Mouse (Mus musculus): Measurements from ENCODE around the gene Dedd.
"Not testable (repeated sequence)": the region's sequence is repeated elsewhere in the genome, so short reads cannot be mapped to it uniquely, and the experiment has no call there.

Dedd gene

GRCm38 (mm10) chr1:171328839-171329432, at the start of gene Dedd:
Gene Dedd (plus strand): TSS chr1:171329145.
- DNase-seq (ENCODE audit: low spot score): peak; percentile 95

GRCm38 (mm10) chr1:171279721-171280120, 49.2 kb upstream of the Dedd start:
- no peak for DNase-seq (ENCODE audit: low spot score)

DNA sequence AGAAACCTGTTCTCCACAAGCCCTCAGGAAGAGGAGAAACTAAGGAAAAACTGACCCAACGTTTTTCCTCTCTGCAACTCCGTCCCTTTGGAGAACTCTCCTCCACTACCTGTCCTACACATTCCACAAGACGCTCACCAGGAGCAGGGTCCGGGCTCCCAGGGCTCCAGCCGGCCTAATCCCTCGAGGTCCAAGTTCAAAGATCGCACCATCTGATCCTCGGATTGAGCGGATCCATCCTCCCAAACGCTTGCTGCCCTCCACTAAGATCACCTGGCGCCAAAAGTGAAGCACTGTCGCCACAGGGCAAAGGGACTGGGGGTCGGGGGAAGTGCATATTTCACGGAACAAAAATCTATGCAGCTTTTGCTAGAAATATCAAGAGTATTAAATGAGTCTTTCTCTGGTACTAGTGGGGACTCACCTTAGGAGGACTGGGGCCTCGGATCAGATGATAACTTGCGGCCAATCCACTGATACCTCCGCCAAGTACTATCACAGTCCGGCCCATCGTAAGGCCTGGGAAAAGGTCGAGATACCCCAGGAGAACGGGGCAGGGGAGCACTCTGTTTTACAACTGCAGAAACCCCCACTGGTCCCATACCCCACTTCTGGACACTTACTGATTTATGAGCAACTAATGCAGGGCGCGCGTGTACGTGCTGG, 48.6 kb upstream of the Dedd start:
- no peak for DNase-seq (ENCODE audit: low spot score)

GRCm38 (mm10) chr1:171280916-171281527, 47.9 kb upstream of the Dedd start, which contains the start of gene Ppox:
Gene Ppox (minus strand): TSS chr1:171281186.
- peak; percentile 98 for DNase-seq (ENCODE audit: low spot score)

DNA sequence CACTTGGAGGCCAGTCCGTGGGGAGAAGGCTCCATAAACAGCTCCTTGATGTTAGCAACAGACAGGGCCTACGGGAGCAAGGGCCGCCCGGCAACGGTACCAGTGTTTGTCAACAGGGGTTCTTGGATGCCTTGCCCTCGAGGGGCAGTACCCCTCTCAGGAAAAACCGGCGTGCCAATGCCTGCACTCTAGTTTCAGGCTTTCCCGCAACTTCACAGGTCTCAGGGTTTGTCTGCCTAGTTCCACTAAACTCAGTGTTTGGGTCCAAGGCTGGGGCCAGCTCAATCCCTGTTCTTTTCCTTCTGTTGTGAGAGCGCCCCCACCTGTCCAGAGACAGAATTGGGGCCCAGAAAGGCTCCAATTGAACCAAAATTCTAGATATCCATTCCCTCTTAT, 47.4 kb upstream of the Dedd start:
- peak; percentile 85 for DNase-seq (ENCODE audit: low spot score)

DNA sequence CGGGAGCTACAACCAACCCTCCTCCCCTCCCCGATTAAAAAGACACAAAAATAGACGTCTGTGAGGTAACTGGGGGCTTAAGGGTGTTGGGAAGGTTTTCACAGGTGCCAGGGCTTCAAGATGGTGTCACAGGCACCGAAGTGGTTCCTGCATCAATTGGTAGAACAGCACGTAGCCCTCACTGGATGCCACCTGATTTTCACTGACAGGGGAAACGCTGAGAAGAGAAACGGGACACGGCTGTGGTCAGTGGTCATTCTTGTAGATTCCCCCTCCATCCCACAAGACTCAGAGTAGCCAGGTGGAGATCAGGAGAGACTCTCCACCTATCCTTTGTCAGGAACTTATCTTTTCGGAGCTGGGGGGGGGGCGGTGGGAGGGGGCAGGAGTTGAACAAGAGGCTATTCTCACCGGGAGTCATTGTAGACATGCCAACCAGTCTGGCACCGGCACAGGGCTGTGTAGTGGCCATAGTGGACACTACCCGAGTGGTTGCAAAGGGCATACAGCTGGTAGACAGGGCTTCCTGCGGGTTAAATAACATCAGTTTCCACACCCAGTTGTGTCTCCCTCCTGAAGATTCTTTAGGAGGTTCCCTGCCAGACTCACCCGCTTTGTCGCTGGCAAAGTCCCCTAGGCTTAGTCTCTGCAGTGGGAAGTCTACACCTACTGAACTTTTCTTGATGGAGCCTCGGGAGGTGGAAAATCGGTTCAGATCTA, 46.7 kb upstream of the Dedd start:
- DNase-seq (ENCODE audit: low spot score): no peak

DNA sequence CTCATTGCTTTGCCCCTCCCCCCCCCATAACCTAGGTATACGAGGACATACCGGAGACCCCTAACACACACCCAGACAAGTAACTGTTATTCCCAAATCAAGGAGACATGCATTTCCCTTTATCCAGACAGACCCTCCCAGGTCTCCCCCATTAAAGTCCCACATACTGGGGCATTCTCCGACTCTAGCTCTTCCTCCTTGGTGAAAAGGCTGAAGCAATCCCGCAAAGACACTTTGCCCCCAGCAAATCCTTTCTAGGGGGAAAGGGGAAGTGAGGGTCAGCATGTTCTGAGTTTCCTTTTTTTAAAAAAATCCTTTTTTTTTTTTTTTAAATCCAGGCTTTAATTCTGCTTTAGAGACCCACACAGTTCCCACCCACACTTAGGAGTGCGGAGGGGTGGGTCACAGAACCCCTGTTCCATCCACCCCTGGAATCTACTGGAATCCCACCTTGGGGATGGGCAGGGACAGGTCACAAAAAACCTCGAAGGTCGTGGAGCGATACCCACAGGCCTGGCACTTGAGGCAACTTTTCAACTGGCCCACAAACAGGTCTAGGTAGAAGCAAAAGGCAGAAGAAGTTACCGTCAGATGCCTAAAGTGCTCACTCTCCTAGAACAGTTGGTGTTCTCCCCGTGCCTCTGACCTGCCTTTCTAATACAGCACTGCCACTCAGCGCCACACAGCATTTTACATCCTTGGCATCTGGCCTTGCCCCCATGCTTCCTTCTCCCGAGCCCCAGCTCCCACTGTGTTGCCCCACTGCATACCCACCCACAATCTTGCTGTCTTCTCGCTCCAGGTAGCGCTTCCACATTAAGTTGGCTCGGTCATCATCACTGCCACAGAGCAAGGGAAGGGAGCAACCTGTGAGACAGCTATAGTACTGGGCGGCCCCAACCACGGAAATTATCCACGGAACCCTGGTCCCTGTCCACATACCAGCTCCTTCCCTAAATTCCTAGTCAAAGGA, 45.5 kb upstream of the Dedd start:
- DNase-seq (ENCODE audit: low spot score): no peak

- no peak for DNase-seq (ENCODE audit: low spot score)
Observed at GRCm38 (mm10) chr1:171284491-171284890, 44.5 kb upstream of the Dedd start.

DNA sequence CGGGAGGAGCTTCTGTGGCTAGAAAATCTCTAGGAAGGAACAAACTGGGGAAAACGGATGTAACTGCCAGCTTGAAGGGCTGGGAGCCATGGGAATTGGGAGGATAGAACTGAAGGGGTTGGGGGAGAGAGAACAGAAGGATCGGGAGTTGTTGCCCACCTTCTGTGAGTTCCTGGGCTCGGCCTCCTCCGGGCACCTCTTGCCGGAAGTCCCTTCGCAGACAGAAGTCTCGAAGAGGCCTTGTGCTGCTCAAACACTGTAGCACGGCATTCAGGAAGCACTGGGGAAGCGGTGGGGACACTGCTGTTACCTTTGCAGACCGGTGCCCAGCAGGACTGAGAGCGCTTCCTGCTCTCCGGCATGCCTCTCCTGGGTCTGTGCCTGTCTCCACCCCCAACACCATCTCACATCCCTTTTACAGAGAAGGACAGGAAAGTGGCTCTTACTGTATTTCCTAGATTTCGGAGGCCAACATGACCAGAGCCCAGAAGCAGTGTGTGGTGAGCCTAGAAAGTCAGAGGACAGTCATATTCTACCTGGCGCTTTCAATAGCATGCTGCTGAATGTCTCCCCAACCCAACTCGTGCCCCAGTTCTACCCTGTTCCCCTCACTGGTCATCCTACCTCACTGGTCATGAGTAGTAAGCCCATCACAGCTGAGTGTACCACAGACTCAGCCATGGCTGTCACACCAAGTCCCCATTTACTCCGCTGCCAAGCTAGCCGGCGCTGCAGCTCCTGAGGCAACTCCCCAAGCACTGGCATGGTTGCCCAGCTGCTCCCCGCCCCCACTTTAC, 43.7 kb upstream of the Dedd start:
- no peak for DNase-seq (ENCODE audit: low spot score)

DNA sequence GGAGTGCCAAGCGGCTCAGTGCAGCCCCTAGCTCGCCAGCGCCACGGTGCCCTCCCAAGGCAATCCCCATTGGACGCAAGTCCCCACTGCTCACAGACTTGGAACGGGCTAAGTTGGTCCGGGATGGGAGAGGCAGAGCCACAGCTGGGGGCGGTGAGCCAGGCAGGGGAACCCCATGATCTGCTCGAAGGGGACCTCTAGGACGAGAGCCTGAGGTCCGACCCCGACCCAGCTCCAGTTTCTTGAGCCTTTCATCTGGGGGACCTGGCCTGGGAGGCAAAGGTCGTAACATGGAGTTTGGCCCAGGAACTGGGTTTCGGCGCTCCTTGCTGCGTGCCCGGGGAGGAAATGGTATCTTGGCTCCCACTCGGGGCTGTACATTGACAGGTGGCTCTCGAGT, 42.4 kb upstream of the Dedd start:
- no peak for DNase-seq (ENCODE audit: low spot score)

GRCm38 (mm10) chr1:171287136-171288081, 41.5 kb upstream of the Dedd start, which contains the start of gene Usp21:
Gene Usp21 (minus strand): TSS chr1:171287991.
- DNase-seq (ENCODE audit: low spot score): peak; percentile 94

GRCm38 (mm10) chr1:171288328-171288727, 40.6 kb upstream of the Dedd start:
- no peak for DNase-seq (ENCODE audit: low spot score)

GRCm38 (mm10) chr1:171293351-171293750, 35.6 kb upstream of the Dedd start:
- DNase-seq (ENCODE audit: low spot score): no peak

DNA sequence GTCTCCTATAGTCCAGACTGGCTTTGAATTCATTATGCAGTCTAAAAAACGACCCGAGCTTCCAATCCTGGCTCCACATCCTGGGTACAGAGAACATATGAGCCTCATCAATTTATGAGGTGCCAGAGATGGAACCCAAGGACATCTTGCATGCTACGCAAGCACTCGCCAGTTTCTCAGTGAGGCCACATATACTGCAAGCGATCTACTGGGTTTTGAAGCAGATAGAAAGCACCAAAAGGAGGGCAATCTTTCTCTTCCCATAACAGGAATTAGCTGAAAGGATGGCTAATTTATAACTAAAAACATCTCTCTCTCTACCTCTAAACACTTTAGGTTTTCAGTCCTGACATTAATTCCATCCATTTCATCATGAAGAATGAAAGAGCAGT, 35.0 kb upstream of the Dedd start:
- DNase-seq (ENCODE audit: low spot score): no peak

DNA sequence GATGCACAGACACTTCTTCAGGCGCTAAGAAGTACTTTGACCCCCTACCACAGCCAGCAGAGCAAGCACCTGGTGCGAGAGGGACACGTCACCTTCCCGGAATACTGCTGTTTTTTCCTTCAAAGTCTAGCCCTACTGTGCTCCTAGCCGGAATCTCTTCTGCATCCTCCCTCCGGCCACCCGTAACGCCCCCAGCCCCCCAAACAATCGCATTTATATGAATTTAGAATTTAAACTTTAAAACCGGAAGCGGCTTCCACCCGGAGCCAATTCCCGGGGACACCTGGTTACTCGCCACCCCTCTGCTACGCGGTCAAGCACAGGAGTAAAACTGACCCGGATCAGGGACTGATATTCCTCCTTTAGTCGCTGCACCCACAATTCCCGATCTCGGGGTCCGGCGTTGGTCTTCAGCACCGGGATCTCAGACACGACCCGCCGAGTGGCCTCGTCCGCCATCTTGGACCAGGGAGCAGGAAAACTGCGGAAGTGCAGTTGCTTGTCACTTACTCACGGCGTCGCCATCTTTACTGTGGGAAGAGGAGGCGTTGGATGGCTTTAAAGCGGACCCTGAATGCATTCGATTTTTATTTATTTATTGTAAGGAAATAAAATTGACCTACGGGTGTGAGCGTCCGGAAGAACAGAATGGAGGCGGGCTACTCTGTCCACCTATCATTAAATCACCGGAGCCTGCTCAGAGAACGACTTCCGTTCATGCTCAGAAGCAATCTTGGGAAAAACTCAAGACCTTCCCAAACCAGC, 34.5 kb upstream of the Dedd start, which contains the start of gene Ufc1:
Ufc1 (minus strand) TSS at position 727 of the 765 bp plus-strand sequence.
- peak; percentile 90 for DNase-seq (ENCODE audit: low spot score)

DNA sequence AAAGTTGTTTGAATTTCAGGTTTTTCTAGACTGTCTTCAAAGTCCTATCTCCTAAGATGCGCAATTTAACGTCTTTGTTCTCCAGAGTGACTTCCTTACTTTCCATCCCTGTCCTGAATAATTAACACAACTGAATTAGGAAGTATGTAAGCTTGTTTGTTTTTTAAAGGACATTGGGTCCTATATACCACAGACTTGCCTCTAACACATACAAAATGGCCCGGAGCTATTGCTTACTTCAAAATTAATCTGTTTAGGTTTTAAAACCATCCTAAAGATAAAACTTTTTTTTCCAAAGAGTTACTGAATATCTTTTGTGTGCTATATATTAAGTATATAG, 33.9 kb upstream of the Dedd start:
- no peak for DNase-seq (ENCODE audit: low spot score)

GRCm38 (mm10) chr1:171298226-171298625, 30.7 kb upstream of the Dedd start:
- DNase-seq (ENCODE audit: low spot score): no peak

- not testable (repeated sequence) for DNase-seq (ENCODE audit: low spot score)
Observed at GRCm38 (mm10) chr1:171306157-171306556, 22.8 kb upstream of the Dedd start.

- DNase-seq (ENCODE audit: low spot score): no peak
Observed at GRCm38 (mm10) chr1:171309321-171309720, 19.6 kb upstream of the Dedd start.
